Mouse (Mus musculus): ENCODE data around the gene Brinp2. TPM values are rescaled to one million over a fixed set of nuclear protein-coding genes. Genes with fewer than 3 reads are reported as not detected.

The Brinp2 gene
- polyA plus RNA-seq, 1 experiment = not detected

- Histone ChIP-seq H3K27ac (ENCODE audit: insufficient read depth, low read length) (no peak overlapping the region), H3K4me1 (ENCODE audit: control insufficient read depth, insufficient read depth, low read length) (no peaks in the 10 kb centered on the region), H3K4me3 (ENCODE audit: insufficient read depth, low read length) (no peak overlapping the region)
- no peak for TF ChIP-seq POLR2A (IDR thresholded peaks at IDR 0.05; ENCODE audit: low read depth, low read length)
- no peak for TF ChIP-seq CTCF (IDR thresholded peaks at IDR 0.05; ENCODE audit: borderline replicate concordance, insufficient read depth, low read length)
These were observed 97.3 kb downstream of the Brinp2 start for GRCm38 (mm10) chr1:158258685-158259292.

- no peak overlapping the region for H3K4me3 ChIP-seq (ENCODE audit: insufficient read depth, low read length)
- TF ChIP-seq CTCF (IDR thresholded peaks at IDR 0.05; ENCODE audit: borderline replicate concordance, insufficient read depth, low read length) (no peak), POLR2A (IDR thresholded peaks at IDR 0.05; ENCODE audit: low read depth, low read length) (no peak)
- no peaks in the 10 kb centered on the region for H3K4me1 ChIP-seq (ENCODE audit: control insufficient read depth, insufficient read depth, low read length)
- no peak overlapping the region for H3K27ac ChIP-seq (ENCODE audit: insufficient read depth, low read length)
These were observed 100.0 kb downstream of the Brinp2 start for GRCm38 (mm10) chr1:158255912-158256680.

GRCm38 (mm10) chr1:158252682-158253222, 103.4 kb downstream of the Brinp2 start:
- H3K27ac ChIP-seq (ENCODE audit: insufficient read depth, low read length) = no peak overlapping the region
- H3K4me1 ChIP-seq (ENCODE audit: control insufficient read depth, insufficient read depth, low read length) = peaks cover 5% of the 10 kb centered on the region; the same call in 1 of the 2 replicates
- TF ChIP-seq POLR2A (IDR thresholded peaks at IDR 0.05; ENCODE audit: low read depth, low read length) (no peak), CTCF (IDR thresholded peaks at IDR 0.05; ENCODE audit: borderline replicate concordance, insufficient read depth, low read length) (no peak)
- no peak overlapping the region for H3K4me3 ChIP-seq (ENCODE audit: insufficient read depth, low read length)

GRCm38 (mm10) chr1:158248266-158248665, 107.9 kb downstream of the Brinp2 start:
- TF ChIP-seq POLR2A (IDR thresholded peaks at IDR 0.05; ENCODE audit: low read depth, low read length) = no peak
- no peak for TF ChIP-seq CTCF (IDR thresholded peaks at IDR 0.05; ENCODE audit: borderline replicate concordance, insufficient read depth, low read length)

GRCm38 (mm10) chr1:158246476-158247153, 109.5 kb downstream of the Brinp2 start:
- Histone ChIP-seq H3K4me3 (ENCODE audit: insufficient read depth, low read length) (no peak overlapping the region), H3K27ac (ENCODE audit: insufficient read depth, low read length) (no peak overlapping the region), H3K4me1 (ENCODE audit: control insufficient read depth, insufficient read depth, low read length) (peaks cover 5% of the 10 kb centered on the region; the same call in 1 of the 2 replicates)
- TF ChIP-seq POLR2A (IDR thresholded peaks at IDR 0.05; ENCODE audit: low read depth, low read length) (no peak), CTCF (IDR thresholded peaks at IDR 0.05; ENCODE audit: borderline replicate concordance, insufficient read depth, low read length) (no peak)

More at GRCm38 (mm10) chr1:158248266-158248665, 107.9 kb downstream of the Brinp2 start:
- peaks cover 5% of the 10 kb centered on the region; the same call in 1 of the 2 replicates for H3K4me1 ChIP-seq (ENCODE audit: control insufficient read depth, insufficient read depth, low read length)
- no peak overlapping the region for H3K27ac ChIP-seq (ENCODE audit: insufficient read depth, low read length)
- no peak overlapping the region for H3K4me3 ChIP-seq (ENCODE audit: insufficient read depth, low read length)

GRCm38 (mm10) chr1:158245486-158245885, 110.6 kb downstream of the Brinp2 start:
- Histone ChIP-seq H3K27ac (ENCODE audit: insufficient read depth, low read length) (no peak overlapping the region), H3K4me3 (ENCODE audit: insufficient read depth, low read length) (no peak overlapping the region), H3K4me1 (ENCODE audit: control insufficient read depth, insufficient read depth, low read length) (peaks cover 9% of the 10 kb centered on the region; the same call in 1 of the 2 replicates)
- TF ChIP-seq CTCF (IDR thresholded peaks at IDR 0.05; ENCODE audit: borderline replicate concordance, insufficient read depth, low read length) = no peak
- TF ChIP-seq POLR2A (IDR thresholded peaks at IDR 0.05; ENCODE audit: low read depth, low read length) = no peak

- Histone ChIP-seq H3K4me3 (ENCODE audit: insufficient read depth, low read length) (no peak overlapping the region), H3K4me1 (ENCODE audit: control insufficient read depth, insufficient read depth, low read length) (peaks cover 7% of the 10 kb centered on the region; the same call in 1 of the 2 replicates), H3K27ac (ENCODE audit: insufficient read depth, low read length) (no peak overlapping the region)
- TF ChIP-seq POLR2A (IDR thresholded peaks at IDR 0.05; ENCODE audit: low read depth, low read length) (no peak), CTCF (IDR thresholded peaks at IDR 0.05; ENCODE audit: borderline replicate concordance, insufficient read depth, low read length) (no peak)
These were observed 112.1 kb downstream of the Brinp2 start for GRCm38 (mm10) chr1:158244016-158244415.

- TF ChIP-seq CTCF (IDR thresholded peaks at IDR 0.05; ENCODE audit: borderline replicate concordance, insufficient read depth, low read length) = no peak
- no peak for TF ChIP-seq POLR2A (IDR thresholded peaks at IDR 0.05; ENCODE audit: low read depth, low read length)
- no peak overlapping the region for H3K4me3 ChIP-seq (ENCODE audit: insufficient read depth, low read length)
- peaks cover 4% of the 10 kb centered on the region; the same call in 1 of the 2 replicates for H3K4me1 ChIP-seq (ENCODE audit: control insufficient read depth, insufficient read depth, low read length)
- H3K27ac ChIP-seq (ENCODE audit: insufficient read depth, low read length) = no peak overlapping the region
These were observed 114.1 kb downstream of the Brinp2 start for GRCm38 (mm10) chr1:158241848-158242556.

- peaks cover 4% of the 10 kb centered on the region; the same call in 1 of the 2 replicates for H3K4me1 ChIP-seq (ENCODE audit: control insufficient read depth, insufficient read depth, low read length)
- no peak for TF ChIP-seq POLR2A (IDR thresholded peaks at IDR 0.05; ENCODE audit: low read depth, low read length)
- TF ChIP-seq CTCF (IDR thresholded peaks at IDR 0.05; ENCODE audit: borderline replicate concordance, insufficient read depth, low read length) = no peak
- H3K4me3 ChIP-seq (ENCODE audit: insufficient read depth, low read length) = no peak overlapping the region
These were observed 116.3 kb downstream of the Brinp2 start for GRCm38 (mm10) chr1:158239841-158240240.

More at GRCm38 (mm10) chr1:158239841-158240240, 116.3 kb downstream of the Brinp2 start:
- H3K27ac ChIP-seq (ENCODE audit: insufficient read depth, low read length) = no peak overlapping the region

Data from embryonic fibroblast, embryonic 13.5 days (primary cell).